Mouse (Mus musculus) spleen, adult 2 months (tissue): ENCODE measurements around the gene Cdc42bpa.

Experiments
- CTCF ChIP-seq: fragments of 200-500 bp; IDR thresholded peaks from 2 replicates; pipeline ENCODE4 v1.5.1; 2011; ENCODE audit warnings: mild to moderate bottlenecking, inconsistent platforms; ENCODE audit not compliant: insufficient read depth, insufficient read length, insufficient replicate concordance; ENCODE audit errors: extremely low read depth
- POLR2A ChIP-seq: fragments of 200-500 bp; IDR thresholded peaks from 2 replicates; pipeline ENCODE4 v1.6.1; 2011; ENCODE audit warnings: low read depth, low read length, inconsistent platforms

DNA sequence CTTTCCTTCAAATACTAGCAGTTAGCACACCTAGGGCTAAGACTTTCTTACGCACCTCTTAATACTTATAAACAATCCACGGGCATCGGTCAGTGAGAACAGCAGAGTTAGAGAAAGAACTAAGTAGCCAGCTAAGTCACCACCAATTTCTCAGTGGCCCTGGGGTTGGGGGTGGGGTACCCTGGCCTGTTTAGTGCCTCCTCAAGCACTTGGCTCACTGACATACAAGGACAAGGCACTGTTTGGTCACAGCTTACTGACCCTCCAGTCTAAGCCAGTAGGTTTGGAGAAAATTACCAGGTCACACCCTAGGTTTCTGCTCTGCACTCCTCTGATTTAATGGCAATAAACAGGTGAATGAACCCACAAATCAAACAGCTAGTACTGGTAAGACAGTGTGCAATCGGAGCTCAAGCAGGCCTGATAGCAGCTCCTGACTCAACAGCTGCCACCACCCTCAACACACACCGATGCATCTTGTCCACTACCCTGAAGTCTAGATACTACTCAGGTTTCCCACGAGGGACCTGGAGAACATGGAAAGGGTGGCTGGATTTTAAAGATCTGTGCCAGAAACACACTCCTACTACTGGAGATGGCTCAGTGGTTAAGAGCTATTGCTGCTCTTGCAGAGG is 223.4 kb downstream of the Cdc42bpa start:
- no peak for TF ChIP-seq CTCF
- no peak for TF ChIP-seq POLR2A
